Mouse (Mus musculus): Measurements from ENCODE around the gene Olfr907. TPM values are rescaled to one million over a fixed set of nuclear protein-coding genes. Genes with fewer than 3 reads are reported as not detected.

Gene Olfr907
- not detected for polyA plus RNA-seq (2017; shearing (Covaris generic))

GRCm38 (mm10) chr9:38495501-38495900 is at the start of gene Olfr907:
TSS of gene Olfr907 (plus strand) at chr9:38495801.
- ATAC-seq: no peak

GRCm38 (mm10) chr9:38447352-38447751 is 48.2 kb upstream of the Olfr907 start, which contains the start of gene Olfr902:
TSS of gene Olfr902 (plus strand) at chr9:38447652.
- ATAC-seq: no peak

GRCm38 (mm10) chr9:38462844-38463243 is 32.8 kb upstream of the Olfr907 start, which contains the start of gene Olfr904:
TSS of gene Olfr904 (plus strand) at chr9:38463144.
- ATAC-seq: no peak

- no peak for ATAC-seq
Measured at GRCm38 (mm10) chr9:38470807-38471206, 24.8 kb upstream of the Olfr907 start, which contains the start of gene Olfr905. TSS of gene Olfr905 (plus strand) at chr9:38471107.

GRCm38 (mm10) chr9:38486785-38487184 is 8.8 kb upstream of the Olfr907 start, which contains the start of gene Olfr906:
TSS of gene Olfr906 (plus strand) at chr9:38487085.
- ATAC-seq: no peak

- no peak for ATAC-seq
Measured at GRCm38 (mm10) chr9:38512353-38512752, 16.8 kb downstream of the Olfr907 start.

- no peak for ATAC-seq
Measured at GRCm38 (mm10) chr9:38521280-38521679, 25.7 kb downstream of the Olfr907 start, which contains the start of gene Olfr911-ps1. TSS of gene Olfr911-ps1 (plus strand) at chr9:38521580.

- no peak for ATAC-seq
Measured at GRCm38 (mm10) chr9:38537549-38537948, 41.9 kb downstream of the Olfr907 start, which contains the start of gene Olfr910. TSS of gene Olfr910 (plus strand) at chr9:38537849.

Other genes starting within 250 kb of the Olfr907 start
- not detected for gene Olfr143, start 243.0 kb upstream of the Olfr907 start, polyA plus RNA-seq (2017; shearing (Covaris generic))
- not detected for gene Olfr895, start 227.9 kb upstream of the Olfr907 start, polyA plus RNA-seq (2017; shearing (Covaris generic))
- gene Olfr896-ps1, start 204.7 kb upstream of the Olfr907 start, polyA plus RNA-seq (2017; shearing (Covaris generic)): not detected
- gene Olfr25, start 166.7 kb upstream of the Olfr907 start, polyA plus RNA-seq (2017; shearing (Covaris generic)): not detected
- gene Olfr898, start 147.4 kb upstream of the Olfr907 start, polyA plus RNA-seq (2017; shearing (Covaris generic)): not detected
- gene Olfr250, start 128.9 kb upstream of the Olfr907 start, polyA plus RNA-seq (2017; shearing (Covaris generic)): not detected
- not detected for gene Olfr251, start 118.7 kb upstream of the Olfr907 start, polyA plus RNA-seq (2017; shearing (Covaris generic))
- not detected for gene Olfr147, start 94.1 kb upstream of the Olfr907 start, polyA plus RNA-seq (2017; shearing (Covaris generic))
- under 1 TPM in 1 of 2 experiments, not detected in 1; 0.12 TPM for gene Olfr901, start 66.3 kb upstream of the Olfr907 start, polyA plus RNA-seq (2017; shearing (Covaris generic))
- not detected for gene Olfr902, start 48.1 kb upstream of the Olfr907 start, polyA plus RNA-seq (2017; shearing (Covaris generic))
- not detected for gene Olfr904, start 32.7 kb upstream of the Olfr907 start, polyA plus RNA-seq (2017; shearing (Covaris generic))
- gene Olfr905, start 24.7 kb upstream of the Olfr907 start, polyA plus RNA-seq (2017; shearing (Covaris generic)): not detected
- gene Olfr906, start 8.7 kb upstream of the Olfr907 start, polyA plus RNA-seq (2017; shearing (Covaris generic)): not detected
- gene Olfr911-ps1, start 25.8 kb downstream of the Olfr907 start, polyA plus RNA-seq (2017; shearing (Covaris generic)): not detected
- not detected for gene Olfr910, start 42.0 kb downstream of the Olfr907 start, polyA plus RNA-seq (2017; shearing (Covaris generic))
- under 1 TPM; 0.10 to 0.28 TPM for gene Olfr912, start 84.4 kb downstream of the Olfr907 start, polyA plus RNA-seq (2017; shearing (Covaris generic))
- not detected for gene Olfr913, start 97.0 kb downstream of the Olfr907 start, polyA plus RNA-seq (2017; shearing (Covaris generic))
- gene Olfr914, start 109.3 kb downstream of the Olfr907 start, polyA plus RNA-seq (2017; shearing (Covaris generic)): not detected
- gene Olfr916, start 164.1 kb downstream of the Olfr907 start, polyA plus RNA-seq (2017; shearing (Covaris generic)): under 1 TPM in 1 of 2 experiments, not detected in 1; 0.11 TPM
- gene Olfr917, start 170.0 kb downstream of the Olfr907 start, polyA plus RNA-seq (2017; shearing (Covaris generic)): not detected
- under 1 TPM in 1 of 2 experiments, not detected in 1; 0.08 TPM for gene Olfr918, start 178.8 kb downstream of the Olfr907 start, polyA plus RNA-seq (2017; shearing (Covaris generic))
- not detected for gene Olfr919, start 207.9 kb downstream of the Olfr907 start, polyA plus RNA-seq (2017; shearing (Covaris generic))
- 10 to 100 TPM; 26.5 to 31.3 TPM for gene Vwa5a, start 222.5 kb downstream of the Olfr907 start, polyA plus RNA-seq (2017; shearing (Covaris generic))